Mouse (Mus musculus): ENCODE data around the gene S1pr4. TPM values are rescaled to one million over a fixed set of nuclear protein-coding genes. Genes with fewer than 3 reads are reported as not detected.

Gene S1pr4
- polyA plus RNA-seq, 1 experiment, result not detected

DNA sequence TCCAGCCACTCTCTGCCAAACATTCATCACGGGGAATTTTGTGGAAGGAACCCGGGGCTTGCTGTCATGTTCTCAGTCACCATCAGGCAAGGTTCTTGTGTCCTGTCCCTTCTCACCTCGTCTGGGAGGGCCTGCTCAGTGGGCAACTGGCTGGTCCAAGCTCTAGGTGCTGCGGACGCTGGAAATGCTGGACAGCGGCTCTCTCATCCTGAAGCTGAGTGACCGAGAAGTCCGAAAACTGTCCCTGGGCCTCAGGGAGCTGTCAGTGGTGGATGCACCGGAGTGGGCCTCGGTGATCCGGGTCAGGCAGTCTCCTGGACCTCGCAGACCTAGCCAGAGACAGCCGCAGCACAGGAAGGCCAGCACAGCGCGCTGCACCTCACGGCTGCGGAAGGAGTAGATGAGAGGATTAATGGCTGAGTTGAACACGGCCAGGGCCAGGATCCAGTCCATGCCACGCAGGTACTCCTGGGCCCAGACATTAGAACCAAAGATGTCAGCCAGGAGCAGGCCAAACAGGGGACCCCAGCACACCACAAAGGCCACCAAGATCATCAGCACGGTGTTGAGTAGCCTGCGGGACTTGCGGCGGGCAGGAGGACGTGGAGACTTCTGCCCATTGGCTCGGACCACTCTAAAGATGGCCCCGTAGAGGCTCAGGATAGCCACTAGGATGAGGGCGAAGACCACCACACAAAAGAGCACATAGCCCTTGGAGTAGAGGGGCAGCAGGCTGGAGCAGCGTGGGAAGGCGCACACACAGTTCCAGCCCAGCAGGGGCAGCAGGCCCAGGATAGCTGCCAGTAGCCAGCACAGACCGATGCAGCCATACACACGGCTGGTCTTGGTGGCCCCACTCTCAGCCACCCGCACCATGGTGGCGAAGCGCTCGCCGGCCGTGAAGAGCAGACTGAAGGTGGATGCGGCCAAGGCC, 1.3 kb downstream of the S1pr4 start:
- Histone ChIP-seq H3K36me3 (ENCODE audit: control insufficient read depth, insufficient read depth) (no peaks in the 10 kb centered on the region), H3K27me3 (ENCODE audit: control insufficient read depth, insufficient read depth, insufficient read length) (no peaks in the 10 kb centered on the region), H3K4me3 (no peak overlapping the region), H3ac (ENCODE audit: control insufficient read depth, insufficient read length) (no peak overlapping the region), H3K79me2 (ENCODE audit: control insufficient read depth, insufficient read depth) (peaks cover 21% of the 10 kb centered on the region), H3K4me2 (ENCODE audit: low read depth) (no peak overlapping the region)
- TF ChIP-seq MYOD1 (IDR thresholded peaks at IDR 0.05; ENCODE audit: control insufficient read depth in 1 of 3, insufficient read length in 2 of 3, low read depth in 2 of 3) (no peak), E2F4 (IDR thresholded peaks at IDR 0.05; ENCODE audit: insufficient read depth) (no peak), CEBPB (IDR thresholded peaks at IDR 0.05; ENCODE audit: insufficient read depth, poor library complexity, severe bottlenecking) (no peak), POLR2A (IDR thresholded peaks at IDR 0.05; ENCODE audit: insufficient read length, low read depth) (no peak), USF1 (IDR thresholded peaks at IDR 0.05; ENCODE audit: low read depth) (no peak), TCF3 (IDR thresholded peaks at IDR 0.05; ENCODE audit: insufficient read length, low read depth) (no peak), MYOG (IDR thresholded peaks at IDR 0.05; ENCODE audit: control insufficient read depth in 1 of 3, insufficient read depth in 1 of 3, insufficient read length in 2 of 3, low read depth in 2 of 3) (no peak), TCF12 (IDR thresholded peaks at IDR 0.05; ENCODE audit: insufficient read depth, poor library complexity, severe bottlenecking) (no peak), SRF (IDR thresholded peaks at IDR 0.05; ENCODE audit: control insufficient read depth, insufficient read length, low read depth) (no peak), REST (IDR thresholded peaks at IDR 0.05; ENCODE audit: insufficient read depth, insufficient read length) (no peak), MAX (IDR thresholded peaks at IDR 0.05; ENCODE audit: low read depth) (no peak), POLR2AphosphoS2 (IDR thresholded peaks at IDR 0.05; ENCODE audit: insufficient read length, low read depth) (no peak)

DNA sequence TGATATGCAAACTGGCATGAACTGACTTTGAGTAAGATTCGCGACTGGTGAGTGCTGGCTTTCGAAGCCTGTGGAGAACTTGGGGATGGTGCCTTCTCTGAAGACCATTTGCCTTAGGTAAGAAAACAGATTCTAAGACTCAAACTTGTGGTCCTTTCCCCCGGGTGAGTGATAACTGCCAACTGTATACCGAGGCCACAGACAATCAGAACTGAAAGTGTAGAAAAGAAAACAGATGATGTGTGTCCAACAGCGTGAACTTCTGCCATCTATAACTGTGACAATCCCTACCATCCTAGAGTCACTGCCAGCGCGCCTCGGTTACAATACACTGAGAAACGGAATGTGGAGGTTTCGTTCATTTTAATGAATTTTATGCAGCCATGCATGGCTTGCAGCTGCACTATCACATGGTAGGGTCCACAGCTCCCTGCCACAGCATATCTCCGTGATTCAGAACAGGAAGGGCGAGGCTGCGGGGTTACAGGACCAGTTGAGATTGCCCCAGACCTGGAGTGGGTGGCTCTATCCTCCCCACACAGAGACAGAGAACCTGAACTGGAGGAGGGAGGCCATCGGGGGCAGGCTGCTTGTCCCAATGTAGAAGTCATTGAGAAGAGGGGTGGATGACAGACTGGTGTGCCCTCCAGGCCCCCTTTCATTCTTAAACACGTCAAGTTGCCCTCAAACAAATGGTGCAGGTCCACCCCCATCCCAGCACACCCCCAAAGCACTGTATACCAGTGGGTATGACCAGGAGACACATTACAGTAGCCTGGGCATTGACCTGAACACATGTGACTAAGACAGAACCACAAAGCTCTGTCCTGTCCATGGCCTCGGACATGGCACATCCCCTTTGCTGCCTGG, 2.3 kb downstream of the S1pr4 start:
- Histone ChIP-seq H3K79me2 (ENCODE audit: control insufficient read depth, insufficient read depth) (peaks cover 23% of the 10 kb centered on the region), H3ac (ENCODE audit: control insufficient read depth, insufficient read length) (no peak overlapping the region), H3K4me3 (peak overlapping the region; percentile 94), H3K27me3 (ENCODE audit: control insufficient read depth, insufficient read depth, insufficient read length) (no peaks in the 10 kb centered on the region), H3K36me3 (ENCODE audit: control insufficient read depth, insufficient read depth) (no peaks in the 10 kb centered on the region), H3K4me2 (ENCODE audit: low read depth) (peak overlapping the region; percentile 77)
- TF ChIP-seq TCF3 (IDR thresholded peaks at IDR 0.05; ENCODE audit: insufficient read length, low read depth), result no peak
- no peak for TF ChIP-seq MYOD1 (IDR thresholded peaks at IDR 0.05; ENCODE audit: control insufficient read depth in 1 of 3, insufficient read length in 2 of 3, low read depth in 2 of 3)
- TF ChIP-seq E2F4 (IDR thresholded peaks at IDR 0.05; ENCODE audit: insufficient read depth), result no peak
- TF ChIP-seq POLR2A (IDR thresholded peaks at IDR 0.05; ENCODE audit: insufficient read length, low read depth), result no peak
- TF ChIP-seq MYOG (IDR thresholded peaks at IDR 0.05; ENCODE audit: control insufficient read depth in 1 of 3, insufficient read depth in 1 of 3, insufficient read length in 2 of 3, low read depth in 2 of 3), result no peak
- no peak for TF ChIP-seq MAX (IDR thresholded peaks at IDR 0.05; ENCODE audit: low read depth)
- no peak for TF ChIP-seq TCF12 (IDR thresholded peaks at IDR 0.05; ENCODE audit: insufficient read depth, poor library complexity, severe bottlenecking)

DNA sequence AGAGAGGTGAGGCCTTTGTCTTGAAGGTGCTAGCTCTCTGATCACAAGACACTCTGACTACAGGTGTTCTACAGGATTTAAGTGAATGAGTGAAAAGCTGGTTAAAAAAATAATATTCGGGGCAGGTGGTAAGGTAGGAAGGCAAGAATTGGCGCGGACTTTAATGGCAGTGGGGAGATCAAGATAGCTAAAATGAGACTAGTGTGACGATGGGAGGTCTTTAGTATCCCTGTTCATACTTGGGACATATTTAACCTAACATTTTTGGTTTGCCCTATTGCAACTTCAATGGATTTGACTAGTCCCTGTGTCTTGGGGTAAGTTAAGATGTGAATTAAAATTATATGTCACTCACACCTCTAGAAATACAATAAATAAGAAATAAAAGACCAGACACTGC, 3.0 kb downstream of the S1pr4 start:
- Histone ChIP-seq H3K79me2 (ENCODE audit: control insufficient read depth, insufficient read depth) (peaks cover 23% of the 10 kb centered on the region), H3K4me2 (ENCODE audit: low read depth) (peak overlapping the region; percentile 77), H3K27me3 (ENCODE audit: control insufficient read depth, insufficient read depth, insufficient read length) (no peaks in the 10 kb centered on the region), H3K36me3 (ENCODE audit: control insufficient read depth, insufficient read depth) (peaks cover 6% of the 10 kb centered on the region), H3K4me3 (peak overlapping the region; percentile 94), H3ac (ENCODE audit: control insufficient read depth, insufficient read length) (no peak overlapping the region)
- no peak for TF ChIP-seq TCF12 (IDR thresholded peaks at IDR 0.05; ENCODE audit: insufficient read depth, poor library complexity, severe bottlenecking)
- no peak for TF ChIP-seq POLR2AphosphoS2 (IDR thresholded peaks at IDR 0.05; ENCODE audit: insufficient read length, low read depth)
- no peak for TF ChIP-seq POLR2A (IDR thresholded peaks at IDR 0.05; ENCODE audit: insufficient read length, low read depth)
- TF ChIP-seq MYOD1 (IDR thresholded peaks at IDR 0.05; ENCODE audit: control insufficient read depth in 1 of 3, insufficient read length in 2 of 3, low read depth in 2 of 3), result no peak
- TF ChIP-seq CEBPB (IDR thresholded peaks at IDR 0.05; ENCODE audit: insufficient read depth, poor library complexity, severe bottlenecking), result no peak
- no peak for TF ChIP-seq SRF (IDR thresholded peaks at IDR 0.05; ENCODE audit: control insufficient read depth, insufficient read length, low read depth)
- TF ChIP-seq MAX (IDR thresholded peaks at IDR 0.05; ENCODE audit: low read depth), result no peak
- TF ChIP-seq USF1 (IDR thresholded peaks at IDR 0.05; ENCODE audit: low read depth), result no peak
- no peak for TF ChIP-seq TCF3 (IDR thresholded peaks at IDR 0.05; ENCODE audit: insufficient read length, low read depth)
- TF ChIP-seq REST (IDR thresholded peaks at IDR 0.05; ENCODE audit: insufficient read depth, insufficient read length), result no peak
- TF ChIP-seq MYOG (IDR thresholded peaks at IDR 0.05; ENCODE audit: control insufficient read depth in 1 of 3, insufficient read depth in 1 of 3, insufficient read length in 2 of 3, low read depth in 2 of 3), result no peak
- no peak for TF ChIP-seq E2F4 (IDR thresholded peaks at IDR 0.05; ENCODE audit: insufficient read depth)

DNA sequence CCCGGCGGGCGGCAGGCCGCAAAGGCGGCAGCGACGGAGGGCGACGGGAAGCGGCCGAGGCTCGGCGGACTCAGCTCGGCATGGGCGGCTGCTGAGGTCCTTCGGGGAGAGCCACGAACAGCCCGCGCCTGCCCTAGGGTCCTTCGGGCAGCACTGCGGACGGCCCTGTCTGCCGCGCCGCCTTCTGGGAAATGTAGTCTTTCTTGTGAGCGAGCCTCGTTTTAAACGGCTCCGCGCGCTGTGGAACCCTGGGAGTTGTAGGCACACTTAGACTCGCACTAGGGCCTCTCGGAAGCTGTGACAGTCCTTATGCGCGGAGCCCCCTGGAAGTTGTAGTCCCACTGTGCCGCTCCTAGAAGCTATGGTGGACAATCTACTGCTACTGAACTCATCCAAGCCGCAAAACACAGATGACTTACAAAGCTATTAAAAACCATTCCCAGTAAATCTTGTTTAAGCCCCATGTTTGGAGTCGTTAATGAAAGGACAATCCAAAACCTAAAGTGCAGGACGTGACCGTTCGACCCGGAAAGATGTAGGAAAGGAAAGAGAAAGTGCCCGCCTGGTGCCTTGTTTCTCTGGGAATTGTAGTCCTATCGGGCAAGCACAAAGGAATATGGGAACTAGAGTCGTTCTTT, 3.5 kb downstream of the S1pr4 start, which contains the start of gene Ncln:
Gene Ncln, minus strand, starts transcription at position 129 of the 638 bp plus-strand sequence.
- Histone ChIP-seq H3K4me2 (ENCODE audit: low read depth) (peak within 1 kb of the TSS; percentile 85), H3K4me3 (peak within 1 kb of the TSS; percentile 94), H3K27me3 (ENCODE audit: control insufficient read depth, insufficient read depth, insufficient read length) (no peaks in the 10 kb centered on the region), H3K79me2 (ENCODE audit: control insufficient read depth, insufficient read depth) (peaks cover 23% of the 10 kb centered on the region), H3ac (ENCODE audit: control insufficient read depth, insufficient read length) (peak within 1 kb of the TSS; percentile 95), H3K36me3 (ENCODE audit: control insufficient read depth, insufficient read depth) (peaks cover 10% of the 10 kb centered on the region)
- TF ChIP-seq SRF (IDR thresholded peaks at IDR 0.05; ENCODE audit: control insufficient read depth, insufficient read length, low read depth), result peak; percentile 47
- TF ChIP-seq REST (IDR thresholded peaks at IDR 0.05; ENCODE audit: insufficient read depth, insufficient read length), result no peak
- TF ChIP-seq POLR2AphosphoS2 (IDR thresholded peaks at IDR 0.05; ENCODE audit: insufficient read length, low read depth), result peak; percentile 95
- peak; percentile 84 for TF ChIP-seq E2F4 (IDR thresholded peaks at IDR 0.05; ENCODE audit: insufficient read depth)
- no peak for TF ChIP-seq TCF3 (IDR thresholded peaks at IDR 0.05; ENCODE audit: insufficient read length, low read depth)
- TF ChIP-seq POLR2A (IDR thresholded peaks at IDR 0.05; ENCODE audit: insufficient read length, low read depth), result peak; percentile 98
- TF ChIP-seq MYOG (IDR thresholded peaks at IDR 0.05; ENCODE audit: control insufficient read depth in 1 of 3, insufficient read depth in 1 of 3, insufficient read length in 2 of 3, low read depth in 2 of 3), result peak in 1 of 3 experiments; percentile 43
- TF ChIP-seq MYOD1 (IDR thresholded peaks at IDR 0.05; ENCODE audit: control insufficient read depth in 1 of 3, insufficient read length in 2 of 3, low read depth in 2 of 3), result peak in 1 of 3 experiments; percentile 4
- no peak for TF ChIP-seq CEBPB (IDR thresholded peaks at IDR 0.05; ENCODE audit: insufficient read depth, poor library complexity, severe bottlenecking)
- TF ChIP-seq USF1 (IDR thresholded peaks at IDR 0.05; ENCODE audit: low read depth), result no peak
- peak; percentile 93 for TF ChIP-seq MAX (IDR thresholded peaks at IDR 0.05; ENCODE audit: low read depth)
- no peak for TF ChIP-seq TCF12 (IDR thresholded peaks at IDR 0.05; ENCODE audit: insufficient read depth, poor library complexity, severe bottlenecking)

Measured in myocyte (in vitro differentiated cells).